Mouse (Mus musculus) limb, embryonic 10.5 days (tissue): Measurements from ENCODE around the gene Zfp14. TPM values are rescaled to one million over a fixed set of nuclear protein-coding genes. Genes with fewer than 3 reads are reported as not detected.

Experiments used
- DNase-seq: peaks from one replicate; pipeline ENCODE4 v3.0.0-alpha.2; 2017; ENCODE audit warnings: low spot score
- H3K27ac ChIP-seq: fragments of 300-500 bp; sonication (generic); 2 replicates; pipeline ENCODE4 v1.5.1; 2016; ENCODE audit warnings: mild to moderate bottlenecking
- H3K27me3 ChIP-seq: fragments of 300-500 bp; sonication (generic); 2 replicates; pipeline ENCODE4 v1.6.1; 2016; ENCODE audit warnings: low read depth, mild to moderate bottlenecking; ENCODE audit not compliant: poor library complexity, severe bottlenecking
- H3K36me3 ChIP-seq: fragments of 300-500 bp; sonication (generic); 2 replicates; pipeline ENCODE4 v1.6.1; 2016; ENCODE audit warnings: mild to moderate bottlenecking, moderate library complexity
- H3K4me1 ChIP-seq: fragments of 300-500 bp; sonication (generic); 2 replicates; pipeline ENCODE4 v1.6.1; 2016
- H3K4me3 ChIP-seq: fragments of 300-500 bp; sonication (generic); 2 replicates; pipeline ENCODE4 v1.5.1; 2016; ENCODE audit warnings: mild to moderate bottlenecking, moderate library complexity
- H3K9me3 ChIP-seq: fragments of 300-500 bp; sonication (generic); replicated peaks from 2 replicates; pipeline ENCODE4 v1.6.1; 2016; ENCODE audit warnings: mild to moderate bottlenecking
- WGBS: fragments of 180-500 bp; shearing (Covaris S2); methylation state at CpG from one replicate; pipeline ENCODE4 v1.1.7; 2016; 5-methylcytosine and 5-hydroxymethylcytosine counted together
- polyA plus RNA-seq: library from polyadenylated mRNA; unstranded; fragments of >200 nt; fragmentation: Nextera tagmentation; extraction: Ambion mirVana; gene quantifications from 2 replicates; pipeline ENCODE4 v1.2.1, GENCODE M21; 2016

Zfp14 gene
- polyA plus RNA-seq: 2.5 and 3.6 TPM in 2 replicates

DNA sequence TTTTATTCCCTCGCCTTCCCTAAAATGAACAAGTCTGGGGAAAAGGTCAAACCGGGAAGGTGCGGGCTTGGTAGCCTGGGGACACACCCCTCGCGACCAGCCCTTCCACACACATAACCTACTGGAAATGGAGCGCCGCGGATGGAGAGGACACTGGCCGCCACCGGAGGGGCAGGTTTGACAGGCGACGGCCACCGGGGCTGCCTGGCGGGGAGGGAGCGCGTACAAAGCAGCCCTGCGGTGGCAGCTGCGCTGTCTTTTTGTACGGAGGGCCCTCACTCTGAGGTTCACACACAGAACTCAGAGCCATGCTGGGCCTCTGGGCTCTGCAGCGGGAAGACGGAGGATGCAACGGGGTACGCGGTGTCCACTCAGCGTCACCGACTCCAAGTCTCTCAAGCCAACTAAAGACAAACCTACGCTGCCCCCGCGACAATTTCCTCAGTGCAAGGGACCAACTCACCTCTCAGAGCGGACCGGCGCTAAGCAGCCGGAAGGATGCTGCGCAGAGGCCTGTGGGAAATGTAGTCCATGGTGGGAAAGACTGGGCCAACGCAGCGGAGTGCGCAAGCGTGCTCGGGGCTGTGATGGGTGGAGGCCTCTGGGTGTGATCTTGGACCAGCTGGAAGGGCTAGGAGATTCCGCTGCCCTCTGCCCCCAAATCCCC is at the start of gene Zfp14:
TSS of gene Zfp14 (minus strand) at position 499 of the 667 bp plus-strand sequence.
- H3K36me3 ChIP-seq: peaks cover 18% of the 10 kb centered on the region
- H3K27ac ChIP-seq: peak within 1 kb of the TSS; percentile 88
- peak within 1 kb of the TSS; percentile 82 for H3K4me3 ChIP-seq
- no peaks in the 10 kb centered on the region for H3K9me3 ChIP-seq
- WGBS: under 1% methylated on average over 40 of the region's 40 CpGs
- peaks cover 18% of the 10 kb centered on the region for H3K4me1 ChIP-seq
- no peaks in the 10 kb centered on the region for H3K27me3 ChIP-seq
- DNase-seq: peak; percentile 90

GRCm38 (mm10) chr7:30099297-30099696 is 48.1 kb upstream of the Zfp14 start:
- no peak for DNase-seq
- Histone ChIP-seq H3K4me3 (no peak overlapping the region), H3K9me3 (peaks cover 10% of the 10 kb centered on the region), H3K27me3 (no peaks in the 10 kb centered on the region), H3K27ac (no peak overlapping the region), H3K4me1 (peaks cover 12% of the 10 kb centered on the region), H3K36me3 (peaks cover 73% of the 10 kb centered on the region)
- 97% methylated on average over 13 of the region's 13 CpGs for WGBS

DNA sequence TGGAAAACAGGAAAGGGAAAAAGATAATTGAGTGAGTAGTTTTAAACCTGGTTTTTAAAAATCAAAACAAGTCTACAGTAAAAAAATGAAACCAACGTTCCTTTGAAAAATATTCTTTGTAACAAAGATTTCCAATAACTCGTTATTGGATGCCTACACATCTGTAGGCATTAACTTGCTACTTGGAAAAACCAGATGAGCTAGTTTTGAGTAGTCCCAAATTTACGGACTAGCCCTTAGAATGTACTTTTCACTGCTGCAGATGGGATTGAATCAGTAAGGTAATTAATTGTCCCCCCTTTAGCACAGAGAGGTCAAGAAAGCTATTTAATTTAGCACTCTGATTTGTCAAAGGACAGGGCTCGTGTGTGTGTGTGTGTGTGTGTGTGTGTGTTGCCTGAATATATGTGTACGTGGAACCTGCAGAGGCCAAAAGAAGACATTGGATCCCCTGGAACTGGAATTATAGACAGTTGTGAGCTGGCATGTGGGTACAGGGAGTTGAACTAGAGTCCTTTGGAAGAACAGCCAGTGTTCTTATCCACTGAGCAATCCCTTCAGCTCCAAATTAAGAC is 44.5 kb upstream of the Zfp14 start:
- WGBS: 23% methylated on average over 5 of the region's 5 CpGs
- Histone ChIP-seq H3K9me3 (no peaks in the 10 kb centered on the region), H3K4me3 (peak overlapping the region; percentile 67), H3K27me3 (no peaks in the 10 kb centered on the region), H3K4me1 (peaks cover 21% of the 10 kb centered on the region), H3K27ac (peak overlapping the region; percentile 96), H3K36me3 (peaks cover 37% of the 10 kb centered on the region)
- peak; percentile 35 for DNase-seq

- Histone ChIP-seq H3K27ac (peak within 1 kb of the TSS; percentile 96), H3K9me3 (no peaks in the 10 kb centered on the region), H3K27me3 (no peaks in the 10 kb centered on the region), H3K4me3 (peak within 1 kb of the TSS; percentile 67), H3K4me1 (peaks cover 21% of the 10 kb centered on the region), H3K36me3 (peaks cover 31% of the 10 kb centered on the region)
- DNase-seq: peak; percentile 94
- under 1% methylated on average over 26 of the region's 26 CpGs for WGBS
These were observed 43.7 kb upstream of the Zfp14 start, which contains the start of gene Zfp260 for GRCm38 (mm10) chr7:30094646-30095429. Gene Zfp260 (plus strand): TSS chr7:30094777.

DNA sequence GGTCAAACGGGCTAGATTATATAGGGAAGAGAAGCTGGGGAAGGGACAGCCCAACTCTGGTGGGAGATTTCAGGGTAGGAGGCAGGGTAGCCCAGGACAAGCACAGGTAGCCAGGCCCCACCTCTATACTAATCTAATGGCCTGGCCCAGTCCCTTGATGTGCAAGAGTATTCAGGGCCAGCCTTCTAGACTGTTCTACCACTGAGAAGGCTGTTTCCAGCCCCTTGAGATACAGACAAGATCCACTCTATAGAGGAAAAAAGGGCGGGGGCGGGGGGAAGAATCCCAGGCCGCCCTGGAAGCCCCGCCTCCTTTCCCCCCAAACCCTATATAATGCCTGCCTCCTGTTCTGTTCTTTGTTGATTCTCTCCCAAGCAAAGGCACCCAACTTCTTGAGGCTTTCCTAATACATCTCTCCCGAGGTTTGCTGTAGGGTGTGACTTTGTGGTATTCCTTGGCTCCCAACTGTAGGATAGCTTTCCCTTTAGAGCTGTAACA is 42.8 kb upstream of the Zfp14 start:
- DNase-seq: no peak
- Histone ChIP-seq H3K27me3 (no peaks in the 10 kb centered on the region), H3K9me3 (no peaks in the 10 kb centered on the region), H3K4me3 (peak overlapping the region; percentile 67), H3K4me1 (peaks cover 28% of the 10 kb centered on the region), H3K36me3 (peaks cover 22% of the 10 kb centered on the region), H3K27ac (peak overlapping the region; percentile 96)
- 70% methylated on average over 6 of the region's 6 CpGs for WGBS

DNA sequence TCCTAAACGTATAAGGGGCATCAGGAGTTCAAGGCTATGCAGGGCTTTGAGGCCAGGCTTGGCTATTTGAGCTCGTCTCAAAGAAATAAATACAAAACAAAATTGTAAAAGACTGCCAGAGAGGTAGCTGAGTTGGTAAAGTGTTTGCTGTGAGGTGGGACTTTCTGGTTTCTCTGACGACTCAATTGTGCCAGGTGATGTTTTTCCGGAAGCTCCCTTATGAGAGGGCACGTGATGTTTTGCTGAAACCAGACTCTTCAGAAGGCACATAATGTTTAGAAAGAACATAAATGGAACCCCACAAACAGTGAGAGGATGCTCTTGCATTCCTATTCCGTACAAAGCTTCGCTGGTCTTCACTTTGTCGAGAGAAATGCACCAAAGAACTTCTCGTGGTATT is 41.5 kb upstream of the Zfp14 start:
- DNase-seq: no peak
- Histone ChIP-seq H3K4me3 (no peak overlapping the region), H3K4me1 (peaks cover 40% of the 10 kb centered on the region), H3K36me3 (peaks cover 13% of the 10 kb centered on the region), H3K27ac (no peak overlapping the region), H3K9me3 (no peaks in the 10 kb centered on the region), H3K27me3 (no peaks in the 10 kb centered on the region)
- WGBS: 85% methylated on average over 9 of the region's 9 CpGs

DNA sequence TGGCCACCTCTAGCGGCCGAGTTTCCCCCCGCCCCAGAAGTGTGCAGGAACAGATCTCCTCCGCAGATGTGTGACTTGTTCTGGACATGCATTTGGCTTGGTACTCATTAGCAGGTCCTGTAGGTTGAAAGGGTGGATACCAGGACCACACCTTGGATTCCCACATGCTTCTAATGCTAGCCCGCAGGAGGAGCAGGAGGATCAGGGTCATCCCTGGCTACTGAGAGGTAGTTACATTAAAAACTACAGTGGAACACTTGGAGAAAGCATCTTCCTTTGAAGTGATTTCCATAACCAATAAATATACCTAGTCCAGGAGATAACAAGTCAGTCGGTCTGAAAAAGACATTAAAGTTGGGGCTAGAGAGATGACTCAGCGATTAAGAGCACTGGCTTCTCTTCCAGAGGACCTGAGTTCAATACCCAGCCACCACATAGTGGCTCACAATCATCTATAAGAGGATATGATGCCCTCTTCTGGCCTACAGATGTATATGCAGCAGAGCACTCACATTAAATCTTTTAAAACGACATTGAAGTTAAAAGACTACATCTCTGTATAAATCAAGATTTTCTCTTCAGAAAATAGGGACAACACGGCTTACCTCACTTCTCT is 39.9 kb upstream of the Zfp14 start:
- Histone ChIP-seq H3K4me3 (peak overlapping the region; percentile 81), H3K36me3 (peaks cover 20% of the 10 kb centered on the region), H3K9me3 (no peaks in the 10 kb centered on the region), H3K27me3 (no peaks in the 10 kb centered on the region), H3K27ac (peak overlapping the region; percentile 90), H3K4me1 (peaks cover 38% of the 10 kb centered on the region)
- no peak for DNase-seq
- 10% methylated on average over 9 of the region's 9 CpGs for WGBS

GRCm38 (mm10) chr7:30090092-30090969 is 39.2 kb upstream of the Zfp14 start, which contains the start of the genes Gm26920 and Zfp566:
Gene Gm26920 (minus strand): TSS chr7:30090410.
Gene Zfp566 (minus strand): TSS chr7:30090527.
- under 1% methylated on average over 40 of the region's 40 CpGs for WGBS
- Histone ChIP-seq H3K4me1 (peaks cover 35% of the 10 kb centered on the region), H3K4me3 (peak within 1 kb of the TSS; percentile 81), H3K27ac (peak within 1 kb of the TSS; percentile 90), H3K9me3 (no peaks in the 10 kb centered on the region), H3K36me3 (peaks cover 27% of the 10 kb centered on the region), H3K27me3 (no peaks in the 10 kb centered on the region)
- peak; percentile 96 for DNase-seq

DNA sequence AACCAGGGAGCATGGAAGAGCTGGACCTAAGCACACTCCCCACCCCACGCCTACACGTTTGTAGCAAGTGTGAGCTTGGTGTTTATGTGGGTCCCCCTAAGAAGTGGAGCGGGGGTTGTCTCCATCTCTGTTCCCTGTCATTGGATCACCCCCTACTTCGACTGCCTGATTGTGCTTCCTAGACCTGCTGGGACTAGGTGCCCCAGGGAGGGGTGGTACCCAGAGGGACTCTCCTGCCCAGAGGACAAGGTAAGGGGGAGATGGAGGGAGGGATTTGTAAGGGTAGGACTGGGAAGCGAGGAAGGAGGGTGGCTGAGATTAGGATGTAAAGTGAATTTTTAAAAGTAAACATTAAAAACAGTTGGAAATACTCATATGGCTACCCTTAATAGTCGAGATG is 38.2 kb upstream of the Zfp14 start:
- WGBS: 13% methylated on average over 6 of the region's 6 CpGs

DNA sequence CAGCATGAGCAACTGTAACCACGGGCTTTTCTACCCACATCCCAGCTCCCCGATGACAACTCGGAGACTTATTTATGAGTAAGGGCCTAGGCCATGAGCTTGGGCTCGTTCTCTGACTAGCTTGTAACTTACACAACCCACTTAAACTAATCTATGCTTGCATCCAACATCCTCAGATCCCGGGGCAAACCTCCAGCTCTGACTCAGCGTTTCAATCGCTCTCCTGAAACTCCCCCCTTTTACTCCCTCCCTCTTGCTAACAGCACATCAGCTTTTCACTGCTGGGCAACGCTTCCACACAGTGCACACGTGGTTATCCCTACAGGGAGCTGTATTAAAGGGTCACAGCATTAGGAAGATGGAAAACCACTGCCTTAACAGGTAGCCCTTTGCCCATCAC is 35.3 kb upstream of the Zfp14 start:
- H3K36me3 ChIP-seq: peaks cover 66% of the 10 kb centered on the region

More for the DNA sequence above, 38.2 kb upstream of the Zfp14 start:
- H3K36me3 ChIP-seq: peaks cover 37% of the 10 kb centered on the region
- peak; percentile 33 for DNase-seq
- no peaks in the 10 kb centered on the region for H3K27me3 ChIP-seq
- peak overlapping the region; percentile 81 for H3K4me3 ChIP-seq
- H3K4me1 ChIP-seq: peaks cover 32% of the 10 kb centered on the region
- H3K27ac ChIP-seq: peak overlapping the region; percentile 90
- H3K9me3 ChIP-seq: no peaks in the 10 kb centered on the region

DNA sequence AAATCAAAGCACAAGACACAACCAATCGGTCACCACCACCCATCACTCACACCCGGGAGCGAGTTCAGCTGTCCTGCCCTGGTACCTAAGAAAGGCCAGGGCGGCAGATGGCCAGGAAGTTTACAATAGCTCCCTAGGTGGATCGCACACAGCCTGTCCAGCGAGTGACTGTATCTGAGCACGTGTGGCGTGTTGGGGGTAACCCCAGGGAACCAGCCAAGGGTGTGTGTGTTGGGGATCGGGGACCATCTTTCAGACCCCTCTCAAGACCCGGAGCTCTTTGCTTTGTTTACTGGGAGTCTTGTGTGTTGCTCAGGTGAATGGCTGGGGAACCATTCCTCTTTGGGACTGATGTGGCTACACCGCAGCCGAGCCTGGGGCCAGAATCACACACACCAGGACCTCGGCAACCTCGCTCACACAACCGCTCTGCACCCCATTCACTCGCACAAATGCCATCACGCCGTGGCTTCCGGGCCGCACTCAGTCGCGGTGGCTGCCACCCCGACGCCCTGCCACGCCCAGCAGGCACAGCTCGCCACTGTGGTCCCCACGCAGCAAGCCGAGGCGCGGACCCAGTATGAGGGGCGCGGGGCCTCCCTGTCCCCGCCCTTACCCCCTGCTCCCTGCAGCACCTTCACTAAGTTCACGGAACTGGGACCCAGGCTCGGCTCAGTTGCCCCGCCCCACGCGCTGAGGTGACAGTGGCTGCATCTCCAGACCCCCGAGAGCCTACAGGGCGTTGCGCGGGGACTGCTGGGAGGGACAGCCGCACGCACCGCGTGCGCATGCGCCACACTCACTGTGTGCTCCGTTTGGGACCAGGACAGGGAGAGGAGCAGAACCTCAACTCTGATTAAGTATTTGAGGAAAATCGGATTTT is 21.2 kb upstream of the Zfp14 start, which contains the start of gene Zfp82:
TSS of gene Zfp82 (minus strand) at position 755 of the 883 bp plus-strand sequence.
- Histone ChIP-seq H3K36me3 (peaks cover 55% of the 10 kb centered on the region), H3K27me3 (no peaks in the 10 kb centered on the region), H3K4me3 (peak within 1 kb of the TSS; percentile 90), H3K27ac (peak within 1 kb of the TSS; percentile 88), H3K4me1 (peaks cover 13% of the 10 kb centered on the region), H3K9me3 (no peaks in the 10 kb centered on the region)
- WGBS: under 1% methylated on average over 50 of the region's 50 CpGs
- peak; percentile 88 for DNase-seq

More for the DNA sequence above, 35.3 kb upstream of the Zfp14 start:
- peaks cover 26% of the 10 kb centered on the region for H3K4me1 ChIP-seq
- no peaks in the 10 kb centered on the region for H3K9me3 ChIP-seq
- no peak overlapping the region for H3K27ac ChIP-seq
- no peak for DNase-seq
- no peaks in the 10 kb centered on the region for H3K27me3 ChIP-seq
- H3K4me3 ChIP-seq: no peak overlapping the region
- WGBS: 92% methylated on average over 9 of the region's 9 CpGs
